Mouse (Mus musculus) G1E (cell line): Measurements from ENCODE around the gene Lrrc4c. TPM values are rescaled to one million over a fixed set of nuclear protein-coding genes. Genes with fewer than 3 reads are reported as not detected.

Experiments used
- ATAC-seq: 2 replicates; pipeline ENCODE4 v1.8.0; 2016; ENCODE audit warnings: mild to moderate bottlenecking; ENCODE audit not compliant: insufficient number of reproducible peaks, poor library complexity, low FRiP score, severe bottlenecking; ENCODE audit errors: extremely low read depth
- DNase-seq: peaks from one replicate; pipeline ENCODE4 v3.0.0; 2012; ENCODE audit warnings: low spot score
- H3K27me3 ChIP-seq: 2 replicates; pipeline ENCODE4 v1.6.1; 2012; ENCODE audit warnings: mild to moderate bottlenecking, low read length, inconsistent platforms; ENCODE audit not compliant: insufficient read depth
- H3K36me3 ChIP-seq: replicated peaks from 2 replicates; pipeline ENCODE3; 2012; ENCODE audit warnings: mild to moderate bottlenecking, inconsistent platforms
- H3K4me1 ChIP-seq: 2 replicates; pipeline ENCODE4 v1.6.1; 2012; ENCODE audit warnings: low read depth, low read length, inconsistent platforms, mixed read lengths; ENCODE audit not compliant: insufficient read depth
- H3K4me3 ChIP-seq: 2 replicates; pipeline ENCODE4 v1.5.1; 2012; ENCODE audit warnings: low read depth, mild to moderate bottlenecking, inconsistent platforms, low read length, moderate library complexity, mixed read lengths
- H3K9me3 ChIP-seq: replicated peaks from 2 replicates; pipeline ENCODE4 v1.6.1; 2012; ENCODE audit warnings: inconsistent platforms
- CTCF ChIP-seq: IDR thresholded peaks from 2 replicates; pipeline ENCODE4 v1.5.1; 2012; ENCODE audit warnings: low read depth, low read length, inconsistent platforms, mixed read lengths
- GATA1 ChIP-seq: IDR thresholded peaks from 2 replicates; pipeline ENCODE4 v1.6.1; 2012; ENCODE audit warnings: borderline replicate concordance, low read length, inconsistent platforms, mixed read lengths
- GATA2 ChIP-seq: IDR thresholded peaks from 2 replicates; pipeline ENCODE4 v1.6.1; 2012; ENCODE audit warnings: low read depth, low read length, inconsistent platforms, borderline replicate concordance
- POLR2AphosphoS5 ChIP-seq: IDR thresholded peaks from 2 replicates; pipeline ENCODE4 v1.6.1; 2012; ENCODE audit warnings: low read depth, low read length, inconsistent platforms; ENCODE audit not compliant: insufficient replicate concordance
- TAL1 ChIP-seq: conservative IDR thresholded peaks from 2 replicates; pipeline ENCODE4 v1.6.1; 2012; ENCODE audit warnings: low read depth, low read length, inconsistent platforms, mixed read lengths
- polyA plus RNA-seq: library from polyadenylated mRNA; stranded (reverse); fragments of >175 nt; gene quantifications from 2 replicates; pipeline ENCODE4 v1.2.3, GENCODE M21; 2012
- total RNA-seq, 2 experiments: library from RNA; stranded (forward) in 1 of 2; stranded (reverse) in 1 of 2; fragments of 200-1000 nt in 1 of 2; fragments of >200 nt in 1 of 2; fragmentation: Nextera tagmentation in 1 of 2; gene quantifications; 2 replicates each; pipeline ENCODE4 v1.2.3; 2014 to 2017

Lrrc4c gene
- total and polyA plus RNA-seq, 3 experiments = 0.11 TPM; not detected in 2

DNA sequence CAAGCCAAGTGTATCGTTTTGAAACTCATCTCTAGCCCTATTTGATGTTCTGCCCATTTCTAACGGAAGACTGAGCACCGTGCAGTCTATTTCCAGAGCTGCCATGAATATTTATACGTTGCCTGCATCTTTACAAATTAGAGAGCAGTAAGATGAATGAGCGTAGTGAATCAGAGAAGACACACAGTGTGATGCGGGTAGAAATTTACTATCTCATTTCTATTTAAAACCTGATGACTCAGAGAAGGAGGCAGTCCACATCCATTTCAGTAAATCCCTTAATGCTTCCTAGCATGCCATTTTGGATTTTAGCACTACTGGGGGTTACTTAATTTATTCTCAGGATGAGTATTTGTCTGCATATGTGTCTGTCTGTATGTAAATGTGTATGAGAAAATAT, 186.2 kb downstream of the Lrrc4c start:
- H3K36me3 ChIP-seq = no peaks in the 10 kb centered on the region
- no peaks in the 10 kb centered on the region for H3K27me3 ChIP-seq
- no peak overlapping the region for H3K4me3 ChIP-seq
- ATAC-seq (no peak), DNase-seq (no peak)
- no peaks in the 10 kb centered on the region for H3K9me3 ChIP-seq
- TF ChIP-seq CTCF (no peak), GATA1 (no peak), TAL1 (no peak), POLR2AphosphoS5 (no peak), GATA2 (no peak)
- no peaks in the 10 kb centered on the region for H3K4me1 ChIP-seq

DNA sequence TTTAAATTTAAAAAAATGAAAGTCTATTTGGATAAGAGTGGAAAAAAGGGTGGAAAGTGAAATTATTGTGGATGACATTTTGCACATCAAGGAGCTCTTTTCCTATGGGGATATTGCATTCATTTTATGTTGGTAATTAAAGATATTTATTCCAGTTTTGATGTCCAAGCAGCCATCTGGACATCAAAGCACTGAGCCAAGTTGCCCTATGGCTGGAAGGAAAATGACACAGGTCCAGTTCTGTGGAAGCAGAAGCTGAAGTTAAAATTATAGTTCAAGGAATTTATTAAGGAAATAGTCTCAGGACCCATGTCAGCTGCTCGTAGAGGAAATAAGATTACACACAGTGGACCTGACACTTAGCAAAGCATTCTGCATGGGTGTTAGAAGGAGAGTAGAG, 187.7 kb downstream of the Lrrc4c start:
- ATAC-seq (no peak), DNase-seq (no peak)
- no peak overlapping the region for H3K4me3 ChIP-seq
- TF ChIP-seq GATA1 (no peak), GATA2 (no peak), CTCF (no peak)
- no peaks in the 10 kb centered on the region for H3K9me3 ChIP-seq
- no peaks in the 10 kb centered on the region for H3K36me3 ChIP-seq
- no peaks in the 10 kb centered on the region for H3K27me3 ChIP-seq
- H3K4me1 ChIP-seq = no peaks in the 10 kb centered on the region

DNA sequence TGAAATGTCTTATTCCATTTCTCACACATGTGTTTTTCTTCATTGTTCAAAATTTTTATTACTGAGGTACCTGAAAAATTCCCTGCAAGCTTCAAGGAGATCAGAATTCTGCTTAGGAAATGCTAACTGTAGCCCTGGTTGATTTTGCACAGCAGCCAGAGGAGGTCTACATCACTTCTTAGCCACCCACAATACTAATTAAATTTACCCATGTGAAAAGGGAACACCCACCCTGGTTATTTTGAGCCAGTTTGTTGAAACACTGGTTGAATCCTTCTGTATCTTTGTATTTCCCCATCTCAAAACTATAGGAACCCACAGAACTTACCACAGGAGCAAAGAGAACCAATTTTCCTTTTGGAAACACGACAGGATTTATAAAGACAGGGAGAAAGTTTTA, 191.0 kb downstream of the Lrrc4c start:
- Histone ChIP-seq H3K36me3 (no peaks in the 10 kb centered on the region), H3K27me3 (no peaks in the 10 kb centered on the region), H3K4me3 (no peak overlapping the region), H3K9me3 (no peaks in the 10 kb centered on the region), H3K4me1 (no peaks in the 10 kb centered on the region)
- TF ChIP-seq CTCF = no peak
- no peak for TF ChIP-seq POLR2AphosphoS5
- no peak for TF ChIP-seq TAL1
- no peak for TF ChIP-seq GATA2
- TF ChIP-seq GATA1 = no peak
- DNase-seq (no peak), ATAC-seq (no peak)

DNA sequence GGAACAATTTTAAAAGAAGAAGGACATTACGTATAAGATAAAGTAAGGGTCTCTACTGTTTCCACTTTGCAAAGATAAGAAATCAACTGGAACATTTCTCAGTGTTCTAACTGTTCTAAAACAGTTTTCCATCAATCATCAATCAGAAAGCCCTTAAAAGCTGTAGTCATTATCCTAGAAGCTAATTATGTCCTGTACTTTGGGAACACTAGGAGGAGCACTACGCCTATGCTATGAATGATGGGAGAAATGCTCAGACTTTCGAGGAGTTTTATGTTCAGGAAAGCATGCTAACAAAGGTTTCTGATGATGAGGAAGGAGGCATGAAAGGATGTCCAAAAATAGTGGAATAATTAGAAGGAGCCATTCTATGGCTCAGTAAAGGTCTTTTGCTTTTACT, 219.5 kb downstream of the Lrrc4c start:
- Histone ChIP-seq H3K9me3 (peaks cover 3% of the 10 kb centered on the region), H3K36me3 (no peaks in the 10 kb centered on the region), H3K27me3 (no peaks in the 10 kb centered on the region), H3K4me1 (no peaks in the 10 kb centered on the region), H3K4me3 (no peak overlapping the region)
- ATAC-seq = no peak
- DNase-seq = no peak
- no peak for TF ChIP-seq POLR2AphosphoS5
- no peak for TF ChIP-seq GATA2
- TF ChIP-seq CTCF = no peak
- no peak for TF ChIP-seq TAL1
- no peak for TF ChIP-seq GATA1

DNA sequence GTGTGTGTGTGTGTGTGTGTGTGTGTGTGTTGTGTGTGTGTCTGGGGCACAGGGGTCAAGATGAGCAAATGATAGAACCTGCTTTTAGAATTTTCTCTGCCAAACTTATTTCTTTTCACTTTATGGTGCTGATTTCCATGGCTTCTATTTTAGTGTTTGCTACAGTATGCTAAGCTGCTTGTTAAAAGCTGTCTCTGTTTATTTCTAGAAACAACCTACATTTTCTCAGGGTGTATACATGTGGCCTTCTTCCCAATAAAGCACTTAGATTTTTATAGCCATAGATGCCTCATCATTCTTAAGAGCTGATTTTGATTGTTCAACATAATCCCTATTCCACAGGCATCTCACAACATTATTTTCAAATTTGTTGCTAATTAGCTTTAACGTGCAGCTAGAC, 229.2 kb downstream of the Lrrc4c start:
- DNase-seq (no peak), ATAC-seq (no peak)
- H3K36me3 ChIP-seq = no peaks in the 10 kb centered on the region
- H3K9me3 ChIP-seq = no peaks in the 10 kb centered on the region
- TF ChIP-seq GATA2 (no peak), GATA1 (no peak), TAL1 (no peak), CTCF (no peak), POLR2AphosphoS5 (no peak)
- H3K4me3 ChIP-seq = no peak overlapping the region
- no peaks in the 10 kb centered on the region for H3K4me1 ChIP-seq
- H3K27me3 ChIP-seq = no peaks in the 10 kb centered on the region

DNA sequence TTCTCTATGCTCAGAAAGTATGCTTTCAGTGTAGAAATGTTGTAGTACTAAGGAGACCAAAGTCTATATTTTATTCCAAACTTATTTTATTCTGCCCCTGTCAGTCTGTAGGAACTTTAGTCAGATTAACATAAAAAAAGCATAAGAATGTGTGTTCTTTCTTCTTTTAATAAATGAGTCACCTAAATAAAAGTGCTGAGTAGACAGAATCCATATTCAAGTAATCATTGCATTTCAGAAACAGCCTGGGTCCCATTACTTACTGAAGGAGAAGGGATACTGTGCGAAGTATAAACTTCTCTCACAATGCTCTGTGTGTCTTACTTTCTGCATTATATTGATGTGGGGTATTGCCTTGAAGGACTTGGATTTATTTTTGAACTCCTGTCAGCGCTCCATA, 255.8 kb downstream of the Lrrc4c start:
- Histone ChIP-seq H3K4me3 (no peak overlapping the region), H3K4me1 (no peaks in the 10 kb centered on the region), H3K9me3 (no peaks in the 10 kb centered on the region), H3K27me3 (no peaks in the 10 kb centered on the region), H3K36me3 (no peaks in the 10 kb centered on the region)
- DNase-seq = no peak
- no peak for ATAC-seq
- TF ChIP-seq GATA2 (no peak), CTCF (no peak), TAL1 (no peak), POLR2AphosphoS5 (no peak)

DNA sequence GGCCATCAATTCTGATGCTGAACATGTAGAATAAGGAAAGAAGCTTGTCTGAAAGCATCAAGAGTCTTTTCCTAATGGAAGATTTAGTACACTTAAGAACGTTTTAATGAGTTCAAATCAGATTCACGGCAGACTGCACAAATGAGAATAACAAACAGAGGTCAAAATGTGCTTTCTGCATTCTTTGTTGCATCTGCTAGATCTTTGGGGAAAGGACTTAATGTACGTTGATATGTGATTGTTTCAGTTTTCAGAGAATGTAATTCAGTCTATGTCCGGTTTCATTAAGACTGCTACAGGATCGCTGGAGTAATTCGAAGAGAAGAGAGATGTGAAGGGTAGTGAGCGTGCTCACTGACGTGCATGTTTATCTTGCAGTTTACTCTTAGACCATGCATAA, 259.7 kb downstream of the Lrrc4c start:
- ATAC-seq (no peak), DNase-seq (no peak)
- H3K27me3 ChIP-seq = no peaks in the 10 kb centered on the region
- H3K9me3 ChIP-seq = no peaks in the 10 kb centered on the region
- H3K36me3 ChIP-seq = no peaks in the 10 kb centered on the region
- no peak for TF ChIP-seq POLR2AphosphoS5
- TF ChIP-seq CTCF = no peak
- no peak for TF ChIP-seq GATA1
- no peak for TF ChIP-seq GATA2
- no peak overlapping the region for H3K4me3 ChIP-seq
- no peaks in the 10 kb centered on the region for H3K4me1 ChIP-seq
